Mouse (Mus musculus): Measurements from ENCODE around the gene Spats1.

Gene Spats1

GRCm38 (mm10) chr17:45474669-45475465, at the start of gene Spats1:
Gene Spats1, minus strand, starts transcription at chr17:45475415.
- peak; percentile 81 to 84 for DNase-seq (ENCODE audit: low spot score in 2 of 2)

- no peak for DNase-seq (ENCODE audit: low spot score in 2 of 2)
Measured at GRCm38 (mm10) chr17:45524961-45525360, 49.7 kb upstream of the Spats1 start.

GRCm38 (mm10) chr17:45523263-45523662, 48.0 kb upstream of the Spats1 start, which contains the start of gene Tcte1:
Gene Tcte1, plus strand, starts transcription at chr17:45523434.
- DNase-seq (ENCODE audit: low spot score in 2 of 2) = no peak

GRCm38 (mm10) chr17:45520136-45520535, 44.9 kb upstream of the Spats1 start:
- DNase-seq (ENCODE audit: low spot score in 2 of 2) = no peak

- DNase-seq (ENCODE audit: low spot score in 2 of 2) = no peak
Measured at GRCm38 (mm10) chr17:45518766-45519475, 43.7 kb upstream of the Spats1 start.

GRCm38 (mm10) chr17:45517549-45518215, 42.5 kb upstream of the Spats1 start:
- no peak for DNase-seq (ENCODE audit: low spot score in 2 of 2)

GRCm38 (mm10) chr17:45517135-45517534, 41.9 kb upstream of the Spats1 start:
- DNase-seq (ENCODE audit: low spot score in 2 of 2) = no peak

- peak; percentile 61 to 79 for DNase-seq (ENCODE audit: low spot score in 2 of 2)
Measured at GRCm38 (mm10) chr17:45516488-45516887, 41.3 kb upstream of the Spats1 start.

GRCm38 (mm10) chr17:45515806-45516205, 40.6 kb upstream of the Spats1 start:
- no peak for DNase-seq (ENCODE audit: low spot score in 2 of 2)

GRCm38 (mm10) chr17:45515204-45515726, 40.0 kb upstream of the Spats1 start:
- DNase-seq (ENCODE audit: low spot score in 2 of 2) = no peak

GRCm38 (mm10) chr17:45511757-45512156, 36.5 kb upstream of the Spats1 start:
- no peak for DNase-seq (ENCODE audit: low spot score in 2 of 2)

- no peak for DNase-seq (ENCODE audit: low spot score in 2 of 2)
Measured at GRCm38 (mm10) chr17:45510871-45511270, 35.7 kb upstream of the Spats1 start.

- peak; percentile 87 to 92 for DNase-seq (ENCODE audit: low spot score in 2 of 2)
Measured at GRCm38 (mm10) chr17:45506700-45507189, 31.5 kb upstream of the Spats1 start, which contains the start of gene Aars2. Gene Aars2, plus strand, starts transcription at chr17:45506841.

GRCm38 (mm10) chr17:45505941-45506465, 30.8 kb upstream of the Spats1 start:
- DNase-seq (ENCODE audit: low spot score in 2 of 2) = no peak

- DNase-seq (ENCODE audit: low spot score in 2 of 2) = no peak
Measured at GRCm38 (mm10) chr17:45503301-45503973, 28.2 kb upstream of the Spats1 start.

GRCm38 (mm10) chr17:45502324-45502723, 27.1 kb upstream of the Spats1 start:
- no peak for DNase-seq (ENCODE audit: low spot score in 2 of 2)

GRCm38 (mm10) chr17:45500981-45501380, 25.8 kb upstream of the Spats1 start:
- DNase-seq (ENCODE audit: low spot score in 2 of 2) = no peak

- DNase-seq (ENCODE audit: low spot score in 2 of 2) = no peak
Measured at GRCm38 (mm10) chr17:45499516-45499915, 24.3 kb upstream of the Spats1 start.

GRCm38 (mm10) chr17:45498397-45498796, 23.2 kb upstream of the Spats1 start:
- no peak for DNase-seq (ENCODE audit: low spot score in 2 of 2)

GRCm38 (mm10) chr17:45495398-45495797, 20.2 kb upstream of the Spats1 start:
- no peak for DNase-seq (ENCODE audit: low spot score in 2 of 2)

- DNase-seq (ENCODE audit: low spot score in 2 of 2) = no peak
Measured at GRCm38 (mm10) chr17:45490532-45491154, 15.4 kb upstream of the Spats1 start.

All from frontal cortex, postnatal 14 days (tissue).